Mouse (Mus musculus): ENCODE data around the gene Baz1a. TPM values are rescaled to one million over a fixed set of nuclear protein-coding genes. Genes with fewer than 3 reads are reported as not detected.
A peak's percentile ranks its signal among the peaks of the same experiment; 100 is the strongest.
"Not testable (repeated sequence)": the region's sequence is repeated elsewhere in the genome, so short reads cannot be mapped to it uniquely, and the experiment has no call there.

The Baz1a gene
- polyA plus RNA-seq, 1 experiment from 2014 or later: 41.7 TPM

GRCm38 (mm10) chr12:54937581-54938343, 76.4 kb downstream of the Baz1a start:
- H3K9me3 ChIP-seq (ENCODE audit: control insufficient read depth, low read length); DNase-seq (ENCODE audit: low spot score); H3K4me3 ChIP-seq (ENCODE audit: low read depth, low read length); H3K27ac ChIP-seq (ENCODE audit: low read depth, low read length); H3K4me2 ChIP-seq (ENCODE audit: low read depth, low read length, severe bottlenecking); H3K9ac ChIP-seq (ENCODE audit: low read length); H3K27me3 ChIP-seq (ENCODE audit: control insufficient read depth, insufficient read depth, low read length); H3K36me3 ChIP-seq (ENCODE audit: control insufficient read depth, insufficient read depth, low read length); ATAC-seq (replicated peaks; ENCODE audit: low FRiP score); H3K4me1 ChIP-seq (replicated peaks; ENCODE audit: control insufficient read depth, insufficient read depth, low read length): not testable (repeated sequence)
- 95% methylated on average over 5 of the region's 5 CpGs for WGBS

DNA sequence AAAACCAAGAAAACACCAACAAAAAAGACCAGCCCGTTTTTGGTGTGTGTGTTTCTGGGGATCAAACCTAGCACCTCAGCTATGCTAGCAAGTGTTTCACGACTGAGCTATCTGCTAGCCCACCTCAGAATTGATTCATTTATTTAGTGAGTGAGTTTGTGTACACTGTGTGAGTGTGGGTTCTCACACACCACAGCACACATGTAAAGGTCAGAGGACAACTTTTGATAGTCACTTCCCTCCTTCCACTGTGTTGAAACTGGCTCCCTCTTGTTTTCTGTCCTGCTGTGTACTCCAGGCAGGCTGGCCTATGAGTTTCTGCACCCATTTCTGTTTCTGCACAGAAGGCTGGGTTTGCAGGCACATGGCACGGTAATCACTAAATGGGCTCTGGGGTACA, 103.8 kb downstream of the Baz1a start:
- Histone ChIP-seq H3K9me3 (ENCODE audit: control insufficient read depth, low read length) (no peaks in the 10 kb centered on the region), H3K4me2 (ENCODE audit: low read depth, low read length, severe bottlenecking) (no peak overlapping the region), H3K27me3 (ENCODE audit: control insufficient read depth, insufficient read depth, low read length) (no peaks in the 10 kb centered on the region), H3K27ac (ENCODE audit: low read depth, low read length) (no peak overlapping the region), H3K9ac (ENCODE audit: low read length) (no peak overlapping the region), H3K4me1 (replicated peaks; ENCODE audit: control insufficient read depth, insufficient read depth, low read length) (no peaks in the 10 kb centered on the region), H3K36me3 (ENCODE audit: control insufficient read depth, insufficient read depth, low read length) (peaks cover 10% of the 10 kb centered on the region; the same call in 1 of the 2 replicates), H3K4me3 (ENCODE audit: low read depth, low read length) (no peak overlapping the region)
- ATAC-seq (replicated peaks; ENCODE audit: low FRiP score): no peak
- 93% methylated on average over 3 of the region's 3 CpGs for WGBS
- no peak for DNase-seq (ENCODE audit: low spot score)

GRCm38 (mm10) chr12:54892559-54892958, 121.6 kb downstream of the Baz1a start:
- not testable (repeated sequence) for H3K9ac ChIP-seq (ENCODE audit: low read length); H3K36me3 ChIP-seq (ENCODE audit: control insufficient read depth, insufficient read depth, low read length); H3K4me2 ChIP-seq (ENCODE audit: low read depth, low read length, severe bottlenecking); H3K27me3 ChIP-seq (ENCODE audit: control insufficient read depth, insufficient read depth, low read length); H3K27ac ChIP-seq (ENCODE audit: low read depth, low read length); ATAC-seq (replicated peaks; ENCODE audit: low FRiP score); H3K4me3 ChIP-seq (ENCODE audit: low read depth, low read length); H3K4me1 ChIP-seq (replicated peaks; ENCODE audit: control insufficient read depth, insufficient read depth, low read length); DNase-seq (ENCODE audit: low spot score); H3K9me3 ChIP-seq (ENCODE audit: control insufficient read depth, low read length)
- 40% methylated on average over 1 of the region's 2 CpGs for WGBS

- WGBS: 100% methylated on average over 2 of the region's 2 CpGs
- ATAC-seq (replicated peaks; ENCODE audit: low FRiP score) (no peak), DNase-seq (ENCODE audit: low spot score) (no peak)
- Histone ChIP-seq H3K27ac (ENCODE audit: low read depth, low read length) (no peak overlapping the region), H3K4me1 (replicated peaks; ENCODE audit: control insufficient read depth, insufficient read depth, low read length) (no peaks in the 10 kb centered on the region), H3K9me3 (ENCODE audit: control insufficient read depth, low read length) (no peaks in the 10 kb centered on the region), H3K36me3 (ENCODE audit: control insufficient read depth, insufficient read depth, low read length) (no peaks in the 10 kb centered on the region), H3K4me3 (ENCODE audit: low read depth, low read length) (no peak overlapping the region), H3K9ac (ENCODE audit: low read length) (no peak overlapping the region), H3K4me2 (ENCODE audit: low read depth, low read length, severe bottlenecking) (no peak overlapping the region), H3K27me3 (ENCODE audit: control insufficient read depth, insufficient read depth, low read length) (no peaks in the 10 kb centered on the region)
Measured at GRCm38 (mm10) chr12:54890426-54890825, 123.7 kb downstream of the Baz1a start.

DNA sequence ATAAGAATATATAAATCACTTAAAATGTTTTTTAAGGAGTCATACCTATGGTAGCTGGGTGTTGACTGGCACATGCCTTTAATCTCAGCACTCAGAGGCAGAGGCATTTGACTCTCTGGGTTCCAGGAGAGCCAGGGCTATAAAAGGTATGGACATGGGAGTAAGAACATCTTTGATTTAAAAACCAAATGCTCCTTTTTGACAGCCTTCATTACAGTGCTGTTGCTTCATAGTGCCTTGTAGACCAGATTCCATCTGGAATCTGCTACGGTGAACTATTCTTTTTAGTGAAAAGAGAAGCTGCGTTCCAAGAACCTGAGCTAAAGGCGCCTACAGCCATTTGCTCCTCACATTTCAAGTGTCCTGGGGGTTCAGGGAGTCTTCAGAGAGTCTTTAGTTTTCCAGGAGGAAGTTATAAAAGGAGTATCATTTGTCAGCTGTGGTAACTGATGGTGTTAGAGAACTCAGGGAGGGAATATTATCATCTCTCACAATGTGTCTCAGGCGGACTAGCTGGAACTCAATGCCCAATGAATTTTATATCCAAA, 126.5 kb downstream of the Baz1a start:
- no peak overlapping the region for H3K9ac ChIP-seq (ENCODE audit: low read length)

GRCm38 (mm10) chr12:54879630-54880029, 134.5 kb downstream of the Baz1a start:
- Histone ChIP-seq H3K9me3 (ENCODE audit: control insufficient read depth, low read length) (no peaks in the 10 kb centered on the region), H3K4me2 (ENCODE audit: low read depth, low read length, severe bottlenecking) (no peak overlapping the region), H3K4me3 (ENCODE audit: low read depth, low read length) (no peak overlapping the region), H3K9ac (ENCODE audit: low read length) (no peak overlapping the region), H3K27ac (ENCODE audit: low read depth, low read length) (no peak overlapping the region), H3K27me3 (ENCODE audit: control insufficient read depth, insufficient read depth, low read length) (no peaks in the 10 kb centered on the region), H3K4me1 (replicated peaks; ENCODE audit: control insufficient read depth, insufficient read depth, low read length) (no peaks in the 10 kb centered on the region), H3K36me3 (ENCODE audit: control insufficient read depth, insufficient read depth, low read length) (no peaks in the 10 kb centered on the region)
- DNase-seq (ENCODE audit: low spot score) (peak; percentile 76), ATAC-seq (replicated peaks; ENCODE audit: low FRiP score) (no peak)
- WGBS: 13% methylated on average over 6 of the region's 6 CpGs

More for the DNA sequence above, 126.5 kb downstream of the Baz1a start:
- WGBS: 80% methylated on average over 4 of the region's 4 CpGs
- no peak for DNase-seq (ENCODE audit: low spot score)
- Histone ChIP-seq H3K4me1 (replicated peaks; ENCODE audit: control insufficient read depth, insufficient read depth, low read length) (no peaks in the 10 kb centered on the region), H3K9me3 (ENCODE audit: control insufficient read depth, low read length) (no peaks in the 10 kb centered on the region), H3K4me2 (ENCODE audit: low read depth, low read length, severe bottlenecking) (no peak overlapping the region), H3K4me3 (ENCODE audit: low read depth, low read length) (no peak overlapping the region), H3K27ac (ENCODE audit: low read depth, low read length) (no peak overlapping the region), H3K36me3 (ENCODE audit: control insufficient read depth, insufficient read depth, low read length) (no peaks in the 10 kb centered on the region), H3K27me3 (ENCODE audit: control insufficient read depth, insufficient read depth, low read length) (no peaks in the 10 kb centered on the region)
- ATAC-seq (replicated peaks; ENCODE audit: low FRiP score): no peak

DNA sequence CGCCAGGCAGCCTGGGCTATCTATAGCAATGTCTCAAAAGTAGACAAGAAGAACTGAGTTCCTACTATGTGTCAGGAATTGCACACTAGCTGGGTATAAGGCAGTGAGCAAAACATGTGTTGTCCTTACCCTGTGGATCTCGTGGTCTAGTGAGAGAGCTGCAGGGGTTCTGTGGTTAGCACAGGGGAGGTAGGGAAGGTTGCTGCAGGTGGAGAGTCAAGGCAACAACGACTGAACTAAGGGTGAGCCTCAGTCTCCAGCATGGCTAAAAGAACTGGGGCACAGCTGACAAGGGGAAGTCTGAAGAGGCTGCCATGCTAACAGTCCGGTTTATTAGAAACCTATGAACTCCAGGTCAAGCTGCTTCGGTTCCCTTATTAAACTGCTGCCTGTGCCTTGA, 134.9 kb downstream of the Baz1a start:
- 79% methylated on average over 5 of the region's 5 CpGs for WGBS
- H3K27ac ChIP-seq (ENCODE audit: low read depth, low read length): no peak overlapping the region
- no peak overlapping the region for H3K4me3 ChIP-seq (ENCODE audit: low read depth, low read length)
- no peaks in the 10 kb centered on the region for H3K4me1 ChIP-seq (replicated peaks; ENCODE audit: control insufficient read depth, insufficient read depth, low read length)
- H3K27me3 ChIP-seq (ENCODE audit: control insufficient read depth, insufficient read depth, low read length): no peaks in the 10 kb centered on the region
- no peaks in the 10 kb centered on the region for H3K36me3 ChIP-seq (ENCODE audit: control insufficient read depth, insufficient read depth, low read length)
- ATAC-seq (replicated peaks; ENCODE audit: low FRiP score) (no peak), DNase-seq (ENCODE audit: low spot score) (no peak)
- no peak overlapping the region for H3K9ac ChIP-seq (ENCODE audit: low read length)
- no peaks in the 10 kb centered on the region for H3K9me3 ChIP-seq (ENCODE audit: control insufficient read depth, low read length)
- no peak overlapping the region for H3K4me2 ChIP-seq (ENCODE audit: low read depth, low read length, severe bottlenecking)

GRCm38 (mm10) chr12:54877875-54878274, 136.3 kb downstream of the Baz1a start:
- Histone ChIP-seq H3K27me3 (ENCODE audit: control insufficient read depth, insufficient read depth, low read length) (no peaks in the 10 kb centered on the region), H3K9me3 (ENCODE audit: control insufficient read depth, low read length) (no peaks in the 10 kb centered on the region), H3K4me2 (ENCODE audit: low read depth, low read length, severe bottlenecking) (no peak overlapping the region), H3K9ac (ENCODE audit: low read length) (no peak overlapping the region), H3K4me1 (replicated peaks; ENCODE audit: control insufficient read depth, insufficient read depth, low read length) (no peaks in the 10 kb centered on the region), H3K27ac (ENCODE audit: low read depth, low read length) (no peak overlapping the region), H3K36me3 (ENCODE audit: control insufficient read depth, insufficient read depth, low read length) (no peaks in the 10 kb centered on the region), H3K4me3 (ENCODE audit: low read depth, low read length) (no peak overlapping the region)
- no peak for DNase-seq (ENCODE audit: low spot score)
- no peak for ATAC-seq (replicated peaks; ENCODE audit: low FRiP score)
- WGBS: 85% methylated on average over 1 of the region's 1 CpGs

GRCm38 (mm10) chr12:54876879-54877278, 137.3 kb downstream of the Baz1a start:
- DNase-seq (ENCODE audit: low spot score): peak; percentile 41
- Histone ChIP-seq H3K9me3 (ENCODE audit: control insufficient read depth, low read length) (no peaks in the 10 kb centered on the region), H3K4me1 (replicated peaks; ENCODE audit: control insufficient read depth, insufficient read depth, low read length) (no peaks in the 10 kb centered on the region), H3K4me3 (ENCODE audit: low read depth, low read length) (no peak overlapping the region), H3K27ac (ENCODE audit: low read depth, low read length) (no peak overlapping the region), H3K9ac (ENCODE audit: low read length) (no peak overlapping the region), H3K36me3 (ENCODE audit: control insufficient read depth, insufficient read depth, low read length) (no peaks in the 10 kb centered on the region), H3K27me3 (ENCODE audit: control insufficient read depth, insufficient read depth, low read length) (no peaks in the 10 kb centered on the region), H3K4me2 (ENCODE audit: low read depth, low read length, severe bottlenecking) (no peak overlapping the region)
- 30% methylated on average over 5 of the region's 5 CpGs for WGBS
- no peak for ATAC-seq (replicated peaks; ENCODE audit: low FRiP score)

All from forebrain, embryonic 11.5 days (tissue).